Mouse (Mus musculus) liver, embryonic 11.5 days (tissue): ENCODE results near the gene Carnmt1. TPM values are rescaled to one million over a fixed set of nuclear protein-coding genes. Genes with fewer than 3 reads are reported as not detected.

ENCODE experiments used
- ATAC-seq: fragments of 200-750 bp; cut with Nextera tagmentation; replicated peaks from 2 replicates; pipeline ENCODE4 v1.8.0; 2017; ENCODE audit warnings: moderate number of reproducible peaks, mild to moderate bottlenecking, moderate TSS enrichment, moderate library complexity; ENCODE audit not compliant: low FRiP score
- DNase-seq: peaks from one replicate; pipeline ENCODE4 v3.0.0-alpha.2; 2017; ENCODE audit warnings: low spot score
- H3K27ac ChIP-seq: fragments of 300-500 bp; sonication (generic); 2 replicates; pipeline ENCODE4 v1.5.1; 2014; ENCODE audit warnings: mild to moderate bottlenecking, low read depth, low read length, control low read depth
- H3K27me3 ChIP-seq: fragments of 300-500 bp; sonication (generic); replicated peaks from 2 replicates; pipeline ENCODE4 v1.6.1; 2014; ENCODE audit warnings: low read length, mixed read lengths; ENCODE audit not compliant: control insufficient read depth, insufficient read depth
- H3K36me3 ChIP-seq: fragments of 300-500 bp; sonication (generic); 2 replicates; pipeline ENCODE4 v1.6.1; 2014; ENCODE audit warnings: mild to moderate bottlenecking, low read length, moderate library complexity, mixed read lengths; ENCODE audit not compliant: control insufficient read depth, insufficient read depth
- H3K4me1 ChIP-seq: fragments of 300-500 bp; sonication (generic); replicated peaks from 2 replicates; pipeline ENCODE4 v1.6.1; 2014; ENCODE audit warnings: low read length, mixed read lengths; ENCODE audit not compliant: control insufficient read depth, insufficient read depth
- H3K4me2 ChIP-seq: fragments of 300-500 bp; sonication (generic); 2 replicates; pipeline ENCODE4 v1.6.1; 2014; ENCODE audit warnings: mild to moderate bottlenecking, control low read depth, moderate library complexity
- H3K4me3 ChIP-seq: fragments of 300-500 bp; sonication (generic); 2 replicates; pipeline ENCODE4 v1.5.1; 2014; ENCODE audit warnings: low read depth, low read length, control low read depth
- H3K9ac ChIP-seq: fragments of 300-500 bp; sonication (generic); 2 replicates; pipeline ENCODE4 v1.6.1; 2014; ENCODE audit warnings: low read depth, low read length, control low read depth
- H3K9me3 ChIP-seq: fragments of 300-500 bp; sonication (generic); 2 replicates; pipeline ENCODE4 v1.6.1; 2016; ENCODE audit warnings: low read length, inconsistent platforms, mixed read lengths; ENCODE audit not compliant: control insufficient read depth
- WGBS: fragments of 180-500 bp; shearing (Covaris S2); extraction: QIAGEN DNeasy Blood & Tissue Kit; methylation state at CpG from one replicate; pipeline ENCODE4 v1.1.7; 2014; 5-methylcytosine and 5-hydroxymethylcytosine counted together
- polyA plus RNA-seq: library from polyadenylated mRNA; unstranded; fragments of >200 nt; fragmentation: Nextera tagmentation; extraction: Ambion mirVana; gene quantifications from 2 replicates; pipeline ENCODE4 v1.2.1, GENCODE M21; 2014

Gene Carnmt1
- polyA plus RNA-seq = 44.7 and 45.1 TPM in 2 replicates

GRCm38 (mm10) chr19:18670608-18671007 lies at the start of gene Carnmt1:
TSS of gene Carnmt1 (plus strand) at chr19:18670764.
- H3K9me3 ChIP-seq = no peaks in the 10 kb centered on the region
- H3K27me3 ChIP-seq = no peaks in the 10 kb centered on the region
- ATAC-seq (peak; percentile 93), DNase-seq (peak; percentile 98)
- under 1% methylated on average over 48 of the region's 58 CpGs for WGBS
- peak within 1 kb of the TSS; percentile 87 for H3K4me3 ChIP-seq
- H3K36me3 ChIP-seq = no peaks in the 10 kb centered on the region
- peak within 1 kb of the TSS; percentile 79 for H3K9ac ChIP-seq
- H3K4me2 ChIP-seq = peak within 1 kb of the TSS; percentile 76
- peak within 1 kb of the TSS; percentile 87 for H3K27ac ChIP-seq
- peaks cover 19% of the 10 kb centered on the region for H3K4me1 ChIP-seq

GRCm38 (mm10) chr19:18623894-18624293 lies 46.7 kb upstream of the Carnmt1 start:
- no peaks in the 10 kb centered on the region for H3K9me3 ChIP-seq
- H3K27ac ChIP-seq = no peak overlapping the region
- H3K36me3 ChIP-seq = no peaks in the 10 kb centered on the region
- H3K9ac ChIP-seq = no peak overlapping the region
- H3K4me2 ChIP-seq = no peak overlapping the region
- no peaks in the 10 kb centered on the region for H3K27me3 ChIP-seq
- no peaks in the 10 kb centered on the region for H3K4me1 ChIP-seq
- no peak for ATAC-seq
- no peak for DNase-seq
- whole genome bisulfite sequencing = 60% methylated on average over 2 of the region's 2 CpGs
- H3K4me3 ChIP-seq = no peak overlapping the region

GRCm38 (mm10) chr19:18629589-18629988 lies 41.0 kb upstream of the Carnmt1 start:
- DNase-seq = no peak
- Histone ChIP-seq H3K4me2 (peak overlapping the region; percentile 80; the same call in 1 of the 2 replicates), H3K9ac (no peak overlapping the region)

GRCm38 (mm10) chr19:18630221-18631119 lies 40.1 kb upstream of the Carnmt1 start:
- ATAC-seq (no peak), DNase-seq (no peak)
- peak overlapping the region; percentile 20; the same call in 1 of the 2 replicates for H3K9ac ChIP-seq
- H3K4me2 ChIP-seq = peak overlapping the region; percentile 80
- peak overlapping the region; percentile 84 for H3K4me3 ChIP-seq
- 14% methylated on average over 17 of the region's 17 CpGs for WGBS
- no peaks in the 10 kb centered on the region for H3K9me3 ChIP-seq
- peaks cover 14% of the 10 kb centered on the region for H3K4me1 ChIP-seq
- H3K27me3 ChIP-seq = no peaks in the 10 kb centered on the region
- no peak overlapping the region for H3K27ac ChIP-seq
- no peaks in the 10 kb centered on the region for H3K36me3 ChIP-seq

More at GRCm38 (mm10) chr19:18629589-18629988, 41.0 kb upstream of the Carnmt1 start:
- H3K27me3 ChIP-seq = no peaks in the 10 kb centered on the region
- 100% methylated on average over 1 of the region's 1 CpGs for WGBS
- no peak overlapping the region for H3K27ac ChIP-seq
- no peaks in the 10 kb centered on the region for H3K9me3 ChIP-seq
- no peaks in the 10 kb centered on the region for H3K36me3 ChIP-seq
- peaks cover 14% of the 10 kb centered on the region for H3K4me1 ChIP-seq
- H3K4me3 ChIP-seq = no peak overlapping the region
- ATAC-seq = no peak

- Histone ChIP-seq H3K27ac (peak overlapping the region; percentile 74), H3K9ac (peak overlapping the region; percentile 75), H3K4me1 (peaks cover 14% of the 10 kb centered on the region), H3K4me2 (peak overlapping the region; percentile 80), H3K4me3 (peak overlapping the region; percentile 84), H3K9me3 (no peaks in the 10 kb centered on the region), H3K27me3 (no peaks in the 10 kb centered on the region), H3K36me3 (no peaks in the 10 kb centered on the region)
- peak; percentile 76 for DNase-seq
- peak; percentile 66 for ATAC-seq
- under 1% methylated on average over 40 of the region's 40 CpGs for WGBS
Measured at GRCm38 (mm10) chr19:18631161-18631643, 39.4 kb upstream of the Carnmt1 start.

GRCm38 (mm10) chr19:18631644-18632219 lies 38.8 kb upstream of the Carnmt1 start, which contains the start of the genes Ostf1 and Nmrk1:
TSS of gene Ostf1 (minus strand) at chr19:18631823.
TSS of gene Nmrk1 (plus strand) at chr19:18631950.
- H3K4me1 ChIP-seq = peaks cover 14% of the 10 kb centered on the region
- H3K4me2 ChIP-seq = peak within 1 kb of the TSS; percentile 80
- peak; percentile 97 for ATAC-seq
- H3K27ac ChIP-seq = peak within 1 kb of the TSS; percentile 74
- no peaks in the 10 kb centered on the region for H3K36me3 ChIP-seq
- H3K4me3 ChIP-seq = peak within 1 kb of the TSS; percentile 84
- WGBS = under 1% methylated on average over 51 of the region's 51 CpGs
- no peaks in the 10 kb centered on the region for H3K27me3 ChIP-seq
- peak within 1 kb of the TSS; percentile 75 for H3K9ac ChIP-seq
- no peaks in the 10 kb centered on the region for H3K9me3 ChIP-seq
- peak; percentile 94 for DNase-seq

- H3K9ac ChIP-seq = peak overlapping the region; percentile 68
- H3K27me3 ChIP-seq = no peaks in the 10 kb centered on the region
- H3K4me3 ChIP-seq = peak overlapping the region; percentile 84
- H3K36me3 ChIP-seq = no peaks in the 10 kb centered on the region
- H3K27ac ChIP-seq = 0 out of 2 replicates have a peak overlapping the region, but pooled peaks have one; percentile 74
- peak overlapping the region; percentile 80 for H3K4me2 ChIP-seq
- WGBS = 58% methylated on average over 13 of the region's 13 CpGs
- DNase-seq (no peak), ATAC-seq (no peak)
- no peaks in the 10 kb centered on the region for H3K9me3 ChIP-seq
- peaks cover 14% of the 10 kb centered on the region for H3K4me1 ChIP-seq
Measured at GRCm38 (mm10) chr19:18632231-18633185, 38.1 kb upstream of the Carnmt1 start.

- Histone ChIP-seq H3K4me3 (no peak overlapping the region), H3K9ac (no peak overlapping the region), H3K27ac (no peak overlapping the region), H3K27me3 (no peaks in the 10 kb centered on the region), H3K4me1 (no peaks in the 10 kb centered on the region; the same call in 1 of the 2 replicates), H3K4me2 (no peak overlapping the region), H3K36me3 (no peaks in the 10 kb centered on the region), H3K9me3 (no peaks in the 10 kb centered on the region)
- no peak for DNase-seq
- ATAC-seq = no peak
- WGBS = 82% methylated on average over 5 of the region's 5 CpGs
Measured at GRCm38 (mm10) chr19:18637954-18638353, 32.6 kb upstream of the Carnmt1 start.
